Mouse (Mus musculus) CH12.LX (cell line): ENCODE results near the gene Lhb. TPM values are rescaled to one million over a fixed set of nuclear protein-coding genes. Genes with fewer than 3 reads are reported as not detected.
"Not testable (repeated sequence)": the region's sequence is repeated elsewhere in the genome, so short reads cannot be mapped to it uniquely, and the experiment has no call there.

Experiments
- DNase-seq: peaks from one replicate; pipeline ENCODE4 v3.0.0-alpha.2; 2013; ENCODE audit errors: extremely low read depth
- H3K27ac ChIP-seq: 2 replicates; pipeline ENCODE4 v1.5.1; 2012; ENCODE audit warnings: low read depth, mild to moderate bottlenecking, control low read depth, moderate library complexity; ENCODE audit not compliant: insufficient read depth
- H3K27me3 ChIP-seq: replicated peaks from 2 replicates; pipeline ENCODE3; 2012; ENCODE audit warnings: inconsistent platforms
- H3K36me3 ChIP-seq, 2 experiments: replicated peaks in 1 of 2; 2 replicates each; pipeline versions ENCODE3 to v1.6.1; 2012; ENCODE audit warnings: inconsistent platforms in 1 of 2, low read length in 1 of 2, mild to moderate bottlenecking in 1 of 2, mixed read lengths in 1 of 2, moderate library complexity in 1 of 2; ENCODE audit not compliant: control insufficient read depth in 1 of 2, insufficient read depth in 1 of 2
- H3K4me1 ChIP-seq, 2 experiments: 2 replicates each; pipeline ENCODE4 v1.6.1; 2012; ENCODE audit warnings: inconsistent platforms in 1 of 2, moderate library complexity in 1 of 2; ENCODE audit not compliant: insufficient read depth in 2 of 2, control insufficient read depth in 1 of 2
- H3K4me2 ChIP-seq: 2 replicates; pipeline ENCODE4 v1.6.1; 2012; ENCODE audit warnings: low read depth, mild to moderate bottlenecking, control low read depth; ENCODE audit not compliant: poor library complexity, insufficient read depth, severe bottlenecking
- H3K4me3 ChIP-seq, 3 experiments: fragments of 150-350 bp in 1 of 3; sonication (generic) in 1 of 3; replicated peaks in 1 of 3; 2 replicates each; pipeline versions ENCODE3 to v1.5.1; 2011 to 2012; ENCODE audit warnings: low read depth in 2 of 3, low read length in 2 of 3, mild to moderate bottlenecking in 2 of 3, moderate library complexity in 2 of 3, control low read depth in 1 of 3, improper control_type of control experiment in 1 of 3, inconsistent platforms in 1 of 3, mixed read lengths in 1 of 3; ENCODE audit not compliant: poor library complexity in 1 of 3
- H3K79me2 ChIP-seq: replicated peaks from 2 replicates; pipeline ENCODE4 v1.6.1; 2012; ENCODE audit warnings: mild to moderate bottlenecking, moderate library complexity; ENCODE audit not compliant: control insufficient read depth, poor library complexity, insufficient read depth, severe bottlenecking; ENCODE audit errors: extremely low read depth
- H3K9ac ChIP-seq: 2 replicates; pipeline ENCODE4 v1.6.1; 2012; ENCODE audit warnings: low read depth, mild to moderate bottlenecking, control low read depth, moderate library complexity; ENCODE audit not compliant: insufficient read depth
- H3K9me3 ChIP-seq: replicated peaks from 2 replicates; pipeline ENCODE3; 2012; ENCODE audit warnings: low read length, inconsistent platforms, mixed read lengths
- BHLHE40 ChIP-seq: IDR thresholded peaks from 2 replicates; pipeline ENCODE4 v1.6.1; 2011; ENCODE audit warnings: mild to moderate bottlenecking, low read depth, low read length, improper control_type of control experiment
- CTCF ChIP-seq, 2 experiments: IDR thresholded peaks in 1 of 2; conservative IDR thresholded peaks in 1 of 2; 2 replicates each; pipeline ENCODE4 v1.5.1; 2011 to 2012; ENCODE audit warnings: low read depth in 2 of 2, low read length in 2 of 2, improper control_type of control experiment in 1 of 2, inconsistent platforms in 1 of 2, mild to moderate bottlenecking in 1 of 2, moderate library complexity in 1 of 2
- MAFK ChIP-seq: IDR thresholded peaks from 2 replicates; pipeline ENCODE4 v1.6.1; 2011; ENCODE audit warnings: low read length, improper control_type of control experiment; ENCODE audit not compliant: insufficient replicate concordance
- USF1 ChIP-seq: IDR thresholded peaks from 2 replicates; pipeline ENCODE4 v1.6.1; 2014; ENCODE audit warnings: low read depth, mild to moderate bottlenecking, inconsistent platforms, low read length, improper control_type of control experiment
- dilution Hi-C: fragments of 300-500 bp; cut with MboI; formaldehyde crosslinking; loops from 2 replicates; pipeline ENCODE4 v1.14.3; 2020; ENCODE audit warnings: low sequenced_read_pairs; ENCODE audit not compliant: extremely low pct_unique_long_range_greater_than_20kb, extremely low pct_ligation_motif_present
- in situ Hi-C: fragments of 300-500 bp; cut with MboI; formaldehyde crosslinking; loops from 3 replicates; pipeline ENCODE4 v1.14.3; 2019; ENCODE audit warnings: low sequenced_read_pairs, low pct_ligation_motif_present, low pct_unique_long_range_greater_than_20kb, mixed read lengths
- polyA plus RNA-seq: library from polyadenylated mRNA; unstranded; fragments of >175 nt; gene quantifications from 2 replicates; pipeline ENCODE4 v1.2.1, GENCODE M21; 2012; ENCODE audit warnings: low read depth; ENCODE audit not compliant: insufficient read length
- total RNA-seq, 2 experiments: library from RNA; depleted of rRNA; stranded (reverse); fragments of 300-350 nt in 1 of 2; fragments of >200 nt in 1 of 2; gene quantifications; 2 replicates each; pipeline ENCODE4 v1.2.3; 2012 to 2014

The Lhb gene
- total and polyA plus RNA-seq, 3 experiments: not detected

GRCm38 (mm10) chr7:45396337-45396775, 24.3 kb upstream of the Lhb start:
- in situ Hi-C loops: loop anchor here (10.0 kb wide), 1 partner anchor 92 kb away; no protein-coding TSS in a partner anchor
- Histone ChIP-seq H3K4me3 (peak overlapping the region; percentile 61 to 89 (median 64)), H3K36me3 (peaks cover 19 to 32% of the 10 kb centered on the region in 2 experiments), H3K4me1 (peaks cover 0 to 24% of the 10 kb centered on the region in 2 experiments; a peak in 2 of 4 replicates), H3K27ac (peak overlapping the region; percentile 74; the same call in 1 of the 2 replicates), H3K9ac (peak overlapping the region; percentile 68), H3K79me2 (peaks cover 39% of the 10 kb centered on the region)
- DNase-seq, H3K9me3 ChIP-seq, H3K27me3 ChIP-seq, H3K4me2 ChIP-seq, dilution Hi-C loops: not testable (repeated sequence)
- peak in 1 of 2 experiments; percentile 30; a peak in 2 of 4 replicates for TF ChIP-seq CTCF (conservative IDR thresholded peaks at IDR 0.05 in 1 of 2, IDR thresholded peaks at IDR 0.05 in 1 of 2; ENCODE audit: low read depth in 2 of 2, low read length in 2 of 2)
- TF ChIP-seq, all 38 proteins: peak for 1; not testable (repeated sequence) for 37

- TF ChIP-seq MAFK: peak; percentile 56
- TF ChIP-seq BHLHE40: no peak
- in situ Hi-C loops: loop anchor here (10.0 kb wide), 1 partner anchor 92 kb away; no protein-coding TSS in a partner anchor
- H3K4me3 ChIP-seq: no peak overlapping the region
These were observed 23.8 kb upstream of the Lhb start for GRCm38 (mm10) chr7:45396787-45397186.

DNA sequence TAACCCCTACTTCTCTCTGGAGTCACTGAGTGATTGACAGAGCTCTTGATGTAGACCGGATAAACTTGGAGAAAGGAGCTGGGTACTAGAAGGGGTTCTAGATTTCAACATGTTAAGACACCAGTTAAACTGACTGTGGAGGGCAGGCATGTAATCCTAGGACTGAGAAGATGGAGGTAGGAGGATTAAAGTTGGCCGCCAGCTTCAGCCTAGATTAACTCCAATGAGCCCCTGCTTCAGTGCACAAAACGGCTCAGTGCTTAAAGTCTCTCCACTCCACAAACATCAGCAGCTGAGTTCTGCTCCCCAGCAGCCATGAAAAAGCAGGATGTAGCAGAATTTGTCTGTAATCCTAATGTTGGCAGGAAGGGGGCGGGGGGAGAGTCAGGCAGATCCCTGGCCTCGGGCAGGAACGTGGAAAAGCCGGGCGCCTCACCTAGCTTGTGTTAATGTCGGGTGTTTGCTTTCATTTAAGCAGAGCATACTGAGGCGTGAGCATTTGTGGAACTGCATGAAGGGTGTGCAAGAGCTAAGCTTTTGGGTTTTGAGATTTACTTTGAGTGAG, 19.0 kb upstream of the Lhb start:
- H3K4me1 ChIP-seq: peaks cover 0 to 13% of the 10 kb centered on the region in 2 experiments; a peak in 2 of 4 replicates
- H3K9ac ChIP-seq: no peak overlapping the region
- H3K9me3 ChIP-seq: peaks cover 4% of the 10 kb centered on the region
- no peaks in the 10 kb centered on the region for H3K79me2 ChIP-seq
- dilution Hi-C loops: no loop called here
- H3K27me3 ChIP-seq: peaks cover 15% of the 10 kb centered on the region
- in situ Hi-C loops: no loop called here
- H3K27ac ChIP-seq: no peak overlapping the region
- TF ChIP-seq USF1: no peak
- H3K4me3 ChIP-seq: no peak overlapping the region
- no peak overlapping the region for H3K4me2 ChIP-seq
- no peak for DNase-seq
- no peaks in the 10 kb centered on the region for H3K36me3 ChIP-seq

More at GRCm38 (mm10) chr7:45396787-45397186, 23.8 kb upstream of the Lhb start:
- Histone ChIP-seq H3K79me2 (peaks cover 36% of the 10 kb centered on the region), H3K4me2 (no peak overlapping the region), H3K36me3 (peaks cover 16 to 28% of the 10 kb centered on the region in 2 experiments), H3K4me1 (peaks cover 0 to 23% of the 10 kb centered on the region in 2 experiments; a peak in 2 of 4 replicates), H3K9ac (no peak overlapping the region; the same call in 1 of the 2 replicates), H3K27me3 (no peaks in the 10 kb centered on the region), H3K9me3 (no peaks in the 10 kb centered on the region), H3K27ac (no peak overlapping the region)
- DNase-seq: no peak
- dilution Hi-C loops: no loop called here
